Mouse (Mus musculus) testis, adult 2 months (tissue): Measurements from ENCODE around the gene Ttll6. TPM values are rescaled to one million over a fixed set of nuclear protein-coding genes. Genes with fewer than 3 reads are reported as not detected.

Experiments used
- H3K27ac ChIP-seq: fragments of 200-500 bp; 2 replicates; pipeline ENCODE4 v1.5.1; 2012; ENCODE audit warnings: low read depth, low read length; ENCODE audit not compliant: control insufficient read depth, insufficient read depth
- H3K27me3 ChIP-seq: fragments of 200-500 bp; 2 replicates; pipeline ENCODE4 v1.6.1; 2012; ENCODE audit warnings: mild to moderate bottlenecking, low read length, moderate library complexity; ENCODE audit not compliant: control insufficient read depth, insufficient read depth
- H3K36me3 ChIP-seq: fragments of 200-500 bp; 2 replicates; pipeline ENCODE4 v1.6.1; 2012; ENCODE audit warnings: mild to moderate bottlenecking, low read length; ENCODE audit not compliant: control insufficient read depth, insufficient read depth
- H3K4me1 ChIP-seq: fragments of 200-500 bp; 2 replicates; pipeline ENCODE4 v1.6.1; 2012; ENCODE audit warnings: low read length; ENCODE audit not compliant: control insufficient read depth, insufficient read depth
- H3K4me3 ChIP-seq: fragments of 200-500 bp; 2 replicates; pipeline ENCODE4 v1.5.1; 2012; ENCODE audit warnings: low read depth, mild to moderate bottlenecking, low read length, moderate library complexity, mixed read lengths; ENCODE audit not compliant: control insufficient read depth
- CTCF ChIP-seq: fragments of 200-500 bp; IDR thresholded peaks from 2 replicates; pipeline ENCODE4 v1.5.1; 2012; ENCODE audit warnings: low read depth, mild to moderate bottlenecking, inconsistent platforms, low read length, moderate library complexity; ENCODE audit not compliant: control insufficient read depth, insufficient read depth, insufficient replicate concordance
- POLR2A ChIP-seq: fragments of 200-500 bp; IDR thresholded peaks from 2 replicates; pipeline ENCODE4 v1.6.1; 2012; ENCODE audit warnings: low read depth, mild to moderate bottlenecking, inconsistent platforms, low read length, moderate library complexity; ENCODE audit not compliant: control insufficient read depth
- polyA plus RNA-seq: library from polyadenylated mRNA; depleted of rRNA; stranded (reverse); fragments of >200 nt; gene quantifications from 2 replicates; pipeline ENCODE4 v1.2.3, GENCODE M21; 2012

Ttll6 gene
- polyA plus RNA-seq, 1 experiment = 90.4 TPM

- H3K4me1 ChIP-seq = peaks cover 24% of the 10 kb centered on the region
- H3K36me3 ChIP-seq = no peaks in the 10 kb centered on the region
- TF ChIP-seq POLR2A = no peak
- TF ChIP-seq CTCF = no peak
- no peak overlapping the region for H3K4me3 ChIP-seq
- H3K27ac ChIP-seq = no peak overlapping the region
- peaks cover 6% of the 10 kb centered on the region for H3K27me3 ChIP-seq
These were observed 56.4 kb downstream of the Ttll6 start for GRCm38 (mm10) chr11:96189810-96190522.

GRCm38 (mm10) chr11:96191132-96191531 lies 57.5 kb downstream of the Ttll6 start:
- H3K27me3 ChIP-seq = peaks cover 6% of the 10 kb centered on the region
- peaks cover 24% of the 10 kb centered on the region for H3K4me1 ChIP-seq
- no peaks in the 10 kb centered on the region for H3K36me3 ChIP-seq
- no peak overlapping the region for H3K27ac ChIP-seq
- TF ChIP-seq POLR2A (no peak), CTCF (no peak)
- H3K4me3 ChIP-seq = no peak overlapping the region

- Histone ChIP-seq H3K4me1 (peaks cover 21% of the 10 kb centered on the region), H3K27me3 (peaks cover 6% of the 10 kb centered on the region), H3K36me3 (no peaks in the 10 kb centered on the region), H3K27ac (no peak within 1 kb of the TSS), H3K4me3 (peak within 1 kb of the TSS; percentile 11; the same call in 1 of the 2 replicates)
- TF ChIP-seq POLR2A (no peak), CTCF (no peak)
These were observed 60.2 kb downstream of the Ttll6 start, which contains the start of gene Hoxb13 for GRCm38 (mm10) chr11:96193521-96194400. Hoxb13 (plus strand) TSS chr11:96194316.

GRCm38 (mm10) chr11:96194401-96194710 lies 60.8 kb downstream of the Ttll6 start:
- TF ChIP-seq POLR2A (no peak), CTCF (no peak)
- Histone ChIP-seq H3K4me3 (peak overlapping the region; percentile 11; the same call in 1 of the 2 replicates), H3K36me3 (no peaks in the 10 kb centered on the region), H3K27ac (no peak overlapping the region), H3K27me3 (peaks cover 6% of the 10 kb centered on the region), H3K4me1 (peaks cover 21% of the 10 kb centered on the region)

GRCm38 (mm10) chr11:96194961-96195640 lies 61.5 kb downstream of the Ttll6 start:
- Histone ChIP-seq H3K27ac (no peak overlapping the region), H3K27me3 (peaks cover 7% of the 10 kb centered on the region), H3K36me3 (no peaks in the 10 kb centered on the region), H3K4me3 (no peak overlapping the region), H3K4me1 (peaks cover 21% of the 10 kb centered on the region)
- no peak for TF ChIP-seq POLR2A
- no peak for TF ChIP-seq CTCF

- Histone ChIP-seq H3K27ac (no peak overlapping the region), H3K27me3 (peaks cover 7% of the 10 kb centered on the region), H3K4me1 (peaks cover 21% of the 10 kb centered on the region), H3K4me3 (no peak overlapping the region), H3K36me3 (no peaks in the 10 kb centered on the region)
- no peak for TF ChIP-seq POLR2A
- no peak for TF ChIP-seq CTCF
These were observed 62.2 kb downstream of the Ttll6 start for GRCm38 (mm10) chr11:96195769-96196280.
